Mouse (Mus musculus) c-Kit-positive CD71-negative TER-119-negative erythroid progenitor cells, embryonic 14.5 days (primary cell): Measurements from ENCODE around the gene Apom.

ENCODE experiments used
- DNase-seq: peaks from one replicate; pipeline ENCODE4 v3.0.0-alpha.2; 2013; ENCODE audit warnings: low read depth

Gene Apom

GRCm38 (mm10) chr17:35096597-35096996, 35.3 kb downstream of the Apom start:
- no peak for DNase-seq

GRCm38 (mm10) chr17:35094475-35095365, 37.1 kb downstream of the Apom start:
- DNase-seq: no peak

GRCm38 (mm10) chr17:35092403-35093198, 39.2 kb downstream of the Apom start:
- DNase-seq: no peak

- no peak for DNase-seq
Measured at GRCm38 (mm10) chr17:35090166-35090932, 41.5 kb downstream of the Apom start.

- peak; percentile 83 for DNase-seq
Measured at GRCm38 (mm10) chr17:35088825-35089644, 42.8 kb downstream of the Apom start, which contains the start of gene Abhd16a. Abhd16a (plus strand) TSS chr17:35089263.

- no peak for DNase-seq
Measured at GRCm38 (mm10) chr17:35088151-35088550, 43.7 kb downstream of the Apom start.

GRCm38 (mm10) chr17:35085208-35085865, 46.5 kb downstream of the Apom start, which contains the start of gene Ly6g6f:
Ly6g6f (minus strand) TSS chr17:35085610.
- DNase-seq: no peak

GRCm38 (mm10) chr17:35083929-35084497, 47.8 kb downstream of the Apom start:
- no peak for DNase-seq

- DNase-seq: no peak
Measured at GRCm38 (mm10) chr17:35082841-35083576, 48.8 kb downstream of the Apom start.

- DNase-seq: no peak
Measured at GRCm38 (mm10) chr17:35080710-35081109, 51.1 kb downstream of the Apom start.

- DNase-seq: no peak
Measured at GRCm38 (mm10) chr17:35080248-35080647, 51.6 kb downstream of the Apom start.

- DNase-seq: no peak
Measured at GRCm38 (mm10) chr17:35079778-35080177, 52.1 kb downstream of the Apom start.
